Mouse (Mus musculus): Measurements from ENCODE around the gene Fam192a.

The Fam192a gene

DNA sequence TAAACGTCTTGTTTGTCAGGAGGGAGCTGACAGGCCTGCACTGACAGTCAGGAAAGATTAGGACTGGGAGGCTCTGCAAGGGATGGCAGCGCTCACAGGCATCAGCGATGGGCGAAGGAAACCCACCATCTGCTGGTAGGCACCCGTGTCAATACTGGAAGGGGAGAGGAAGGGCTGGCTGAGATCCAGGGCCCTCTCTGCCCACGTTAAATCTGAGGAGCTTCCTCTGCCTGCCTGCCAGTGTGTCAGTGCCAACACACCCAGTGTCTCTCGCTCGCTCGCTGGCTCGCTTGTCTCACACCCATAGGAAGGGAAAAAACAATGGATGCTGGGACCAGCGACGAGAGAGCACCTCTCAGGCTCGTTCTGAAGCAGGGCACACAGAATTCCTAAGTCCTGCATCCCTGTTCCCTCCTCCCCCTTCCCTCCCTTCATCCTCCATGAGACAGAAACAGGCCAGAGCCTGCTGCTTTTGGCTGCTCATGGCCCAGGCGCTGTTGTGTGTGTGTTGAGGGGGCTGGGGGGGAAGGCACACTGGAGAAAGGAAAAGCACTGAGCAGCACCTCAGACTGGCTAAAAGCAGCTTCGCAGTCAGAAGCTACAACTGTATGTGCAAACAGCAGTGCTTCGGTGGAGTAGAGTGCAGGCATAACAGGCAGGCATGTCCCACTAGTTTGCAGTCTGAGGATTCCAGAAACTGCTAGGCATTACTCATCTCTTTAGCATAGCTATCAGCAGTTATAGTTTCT is 27.5 kb downstream of the Fam192a start:
- CTCF ChIA-PET = no interaction called here

DNA sequence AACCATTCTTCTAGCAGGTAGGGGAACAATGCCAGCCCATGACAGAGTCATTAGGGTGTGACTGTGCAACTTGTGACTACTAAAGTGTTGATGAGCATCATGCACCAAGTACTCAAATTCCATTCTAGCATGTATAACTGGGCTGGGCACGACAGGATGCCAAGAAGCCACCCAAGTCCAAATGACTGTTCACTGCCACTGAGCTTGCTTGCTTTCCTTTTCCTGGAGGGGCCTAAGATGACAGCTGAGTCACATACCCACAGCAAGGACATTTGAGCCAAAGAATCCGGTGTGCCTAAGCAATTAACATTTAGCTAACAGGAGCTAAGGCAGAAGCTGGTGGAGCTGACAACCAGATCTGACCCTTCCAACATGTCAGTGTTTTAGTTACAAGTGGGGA is 29.9 kb downstream of the Fam192a start:
- CTCF ChIA-PET = no interaction called here

DNA sequence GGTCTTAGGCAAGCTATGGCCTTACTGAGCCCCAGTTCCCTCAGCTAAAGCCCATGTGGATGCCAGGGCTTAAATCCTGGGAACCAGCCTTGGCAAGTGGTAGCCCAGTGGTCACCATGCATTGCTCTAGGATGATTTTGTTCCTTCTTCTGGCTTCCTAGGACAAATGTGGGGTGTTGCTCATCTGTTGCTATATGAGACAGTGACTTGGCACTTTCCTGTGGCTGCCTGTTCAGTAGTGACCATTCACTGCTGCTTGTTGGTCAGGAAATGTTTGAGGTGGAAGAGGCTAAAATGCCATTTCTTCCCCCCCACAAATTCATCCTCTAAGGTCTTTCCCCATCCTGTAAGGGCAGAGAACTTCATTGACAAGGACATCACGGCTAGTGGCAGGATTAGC is 32.4 kb downstream of the Fam192a start:
- CTCF ChIA-PET = interaction anchor here (0.5 kb wide), 1 partner anchor 1559 kb away, joined by 4 read pairs; no protein-coding TSS in a partner anchor

DNA sequence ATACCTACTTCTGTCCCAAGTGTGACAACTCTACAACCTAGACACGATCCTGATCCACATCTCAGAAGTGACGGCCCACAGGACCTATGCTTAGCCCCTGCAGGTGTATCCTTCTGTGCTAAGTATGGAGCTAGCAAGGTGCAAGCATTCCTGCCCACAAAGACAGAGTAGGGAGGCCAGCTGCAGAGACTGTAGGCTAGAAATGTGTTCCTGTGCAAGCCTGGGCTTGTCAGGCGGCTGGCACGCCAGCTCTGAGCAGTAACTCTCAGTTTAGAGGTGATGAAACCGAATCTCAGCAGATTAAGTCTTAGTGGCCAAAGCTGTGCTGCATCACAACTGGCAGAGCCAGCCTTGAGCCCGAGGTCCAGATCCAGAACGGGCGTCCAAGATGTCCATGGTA is 33.7 kb downstream of the Fam192a start:
- CTCF ChIA-PET = no interaction called here

DNA sequence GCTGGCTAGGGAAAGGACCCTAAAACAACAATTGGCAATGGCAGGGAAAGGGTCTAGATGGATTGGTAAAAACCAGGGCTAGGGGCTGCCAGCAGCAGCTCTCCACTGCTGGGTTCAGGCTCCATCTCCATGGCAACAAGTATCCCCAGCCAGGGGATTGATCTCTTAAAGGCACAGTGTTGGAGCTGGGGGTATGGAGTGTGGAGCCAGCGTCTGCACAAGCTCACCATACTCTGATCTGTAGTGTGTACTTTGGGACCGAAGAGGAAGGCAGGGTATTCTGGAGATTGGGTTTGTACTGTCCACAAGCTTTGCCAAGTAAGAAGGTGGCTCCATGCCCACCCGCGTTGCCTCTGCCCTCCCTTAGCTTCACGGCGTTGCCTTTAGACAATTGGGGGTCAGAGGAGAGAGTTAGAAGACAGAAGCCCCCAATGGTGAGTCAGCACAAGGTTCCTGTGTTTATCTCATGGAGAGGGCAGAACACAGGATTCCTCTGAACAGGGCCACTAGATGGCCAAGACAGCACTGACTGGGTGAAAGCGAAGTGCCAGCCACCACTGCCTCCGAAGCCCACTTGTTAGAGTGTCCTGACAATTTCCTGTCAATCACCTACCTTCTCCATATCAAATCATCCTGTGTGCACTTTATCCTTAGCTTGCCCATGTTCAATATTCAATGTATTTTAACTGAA is 34.5 kb downstream of the Fam192a start:
- CTCF ChIA-PET = interaction anchor here (0.5 kb wide), 1 partner anchor 294 kb away, joined by 3 read pairs; no protein-coding TSS in a partner anchor

DNA sequence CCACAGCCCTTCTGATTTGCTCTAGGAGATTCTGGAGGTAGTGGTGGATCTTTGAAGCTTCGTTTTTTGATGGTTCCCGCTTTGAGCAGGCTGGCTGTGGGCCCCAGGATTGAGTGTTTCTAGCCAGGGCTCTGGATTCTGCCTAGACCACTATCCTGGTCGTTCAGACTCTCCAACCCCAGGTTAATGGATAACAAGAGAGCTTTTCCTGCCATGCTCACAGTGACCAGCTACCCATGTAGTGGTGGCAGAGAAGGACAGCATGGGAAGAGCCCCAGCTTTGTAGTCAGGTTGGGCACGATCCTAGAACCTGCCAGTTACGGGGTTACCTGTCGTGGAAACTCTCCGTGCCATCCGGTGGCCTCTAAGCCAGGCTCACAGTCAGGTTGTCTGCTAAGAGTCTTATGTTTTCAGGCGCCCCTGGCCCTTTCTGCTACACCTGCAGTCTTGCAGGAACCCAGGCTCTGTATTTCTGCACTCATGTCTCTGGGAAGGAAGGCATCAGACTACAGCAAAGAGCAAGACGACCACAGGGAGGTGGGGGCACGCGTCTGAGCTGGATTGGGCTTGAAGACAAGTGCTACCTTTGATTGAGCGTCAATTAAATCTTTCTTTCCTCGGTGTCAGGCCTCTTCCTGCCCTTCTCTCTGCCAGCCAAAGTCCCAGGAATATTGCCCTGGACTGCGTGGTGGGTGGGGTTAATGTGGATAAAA is 35.2 kb downstream of the Fam192a start:
- CTCF ChIA-PET = no interaction called here

DNA sequence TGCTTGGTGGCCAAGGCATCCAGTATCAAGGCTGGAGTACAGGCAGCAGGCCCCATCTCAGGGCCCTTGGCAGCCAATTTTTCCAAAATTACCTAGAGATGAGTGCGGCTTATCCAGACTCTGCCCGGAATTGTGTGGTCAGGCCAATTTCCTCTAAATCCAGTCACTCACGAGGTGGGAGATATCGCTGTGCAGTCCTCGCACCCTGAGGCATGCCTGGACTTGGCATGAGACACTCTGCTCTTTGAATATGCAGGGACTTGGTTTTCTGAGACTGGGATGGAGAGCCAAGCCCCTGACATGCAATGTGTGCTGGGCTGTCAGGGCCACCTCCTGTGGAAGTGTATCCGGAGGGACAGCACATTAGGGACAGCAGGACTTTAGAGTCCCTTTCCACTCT is 35.8 kb downstream of the Fam192a start:
- CTCF ChIA-PET = no interaction called here

DNA sequence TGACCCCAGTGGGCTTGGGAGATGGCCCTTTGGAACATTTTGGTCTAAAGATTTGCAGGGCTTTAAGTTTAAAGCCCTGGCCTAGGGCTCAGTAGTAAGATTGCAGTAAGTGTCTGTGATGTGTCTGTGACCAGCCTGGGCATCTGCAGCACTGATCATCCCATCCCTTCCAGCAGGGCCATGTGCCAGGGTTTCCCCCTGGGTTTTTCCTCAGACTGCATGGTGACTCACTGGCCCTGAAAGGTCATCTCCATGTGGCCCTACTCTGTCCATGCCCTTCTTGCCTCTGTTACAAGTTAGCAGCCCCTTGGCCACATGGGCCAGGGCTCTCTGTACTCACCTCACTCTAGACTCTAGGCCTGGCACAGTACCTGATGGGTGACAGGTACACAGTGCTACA is 37.4 kb downstream of the Fam192a start:
- CTCF ChIA-PET = no interaction called here

DNA sequence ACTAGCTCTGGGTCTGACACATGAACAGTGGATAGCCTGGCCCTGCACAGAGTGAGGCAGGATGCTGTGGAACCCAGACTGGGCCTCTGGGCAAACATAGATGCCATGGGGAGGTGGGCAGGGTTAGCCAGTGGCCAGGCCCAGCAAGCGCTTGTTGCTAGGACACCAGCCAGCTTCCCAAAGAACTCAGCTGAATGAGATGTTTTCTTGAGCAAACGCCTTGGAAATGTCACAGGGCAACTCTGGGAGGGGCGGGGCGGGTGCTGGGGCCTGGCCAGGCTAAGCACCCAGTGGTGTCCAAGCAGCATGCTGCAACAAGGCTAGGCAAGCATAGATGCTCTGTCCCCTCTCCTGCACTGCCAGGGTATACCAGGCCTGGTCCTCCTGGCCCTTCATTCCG is 40.5 kb downstream of the Fam192a start:
- CTCF ChIA-PET = no interaction called here

DNA sequence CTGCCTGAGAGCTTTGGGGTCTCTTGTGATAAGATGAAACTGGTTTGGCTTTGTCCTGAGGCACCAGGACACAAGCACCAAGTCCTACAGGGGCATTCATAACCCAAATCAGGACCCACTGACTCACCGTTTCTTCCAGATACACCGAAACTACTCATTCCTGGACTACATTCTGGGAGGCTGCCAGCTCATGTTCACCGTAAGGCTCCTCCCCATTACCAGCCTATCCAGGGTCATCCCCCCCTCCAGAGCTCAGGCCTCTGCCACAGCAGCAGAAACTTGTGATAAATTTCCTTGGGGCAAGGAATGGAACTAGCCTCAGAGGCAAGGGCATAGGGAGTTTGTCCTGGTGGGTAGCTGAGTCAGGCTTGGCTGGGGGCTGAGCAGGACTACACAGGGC is 44.5 kb downstream of the Fam192a start:
- CTCF ChIA-PET = no interaction called here

DNA sequence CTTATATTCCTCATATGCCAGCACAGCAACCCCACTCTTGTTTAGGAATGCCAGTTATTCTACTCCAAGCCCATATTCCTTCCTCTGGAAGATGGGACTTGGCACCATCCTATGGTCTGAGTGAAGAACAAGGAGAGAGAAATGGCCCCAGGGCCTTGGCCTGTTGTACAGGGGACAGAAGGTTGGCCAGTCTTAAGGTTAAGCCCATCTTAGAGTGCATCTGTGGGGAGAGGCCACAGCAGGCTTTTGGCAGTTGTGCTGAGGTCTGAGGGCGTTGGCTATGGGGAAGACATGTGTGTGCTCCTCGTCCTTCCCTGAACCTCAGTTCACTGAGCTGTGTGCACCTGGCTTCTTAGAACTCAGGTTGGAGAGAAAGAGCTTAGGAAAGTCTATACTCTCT is 49.1 kb downstream of the Fam192a start:
- CTCF ChIA-PET = no interaction called here

DNA sequence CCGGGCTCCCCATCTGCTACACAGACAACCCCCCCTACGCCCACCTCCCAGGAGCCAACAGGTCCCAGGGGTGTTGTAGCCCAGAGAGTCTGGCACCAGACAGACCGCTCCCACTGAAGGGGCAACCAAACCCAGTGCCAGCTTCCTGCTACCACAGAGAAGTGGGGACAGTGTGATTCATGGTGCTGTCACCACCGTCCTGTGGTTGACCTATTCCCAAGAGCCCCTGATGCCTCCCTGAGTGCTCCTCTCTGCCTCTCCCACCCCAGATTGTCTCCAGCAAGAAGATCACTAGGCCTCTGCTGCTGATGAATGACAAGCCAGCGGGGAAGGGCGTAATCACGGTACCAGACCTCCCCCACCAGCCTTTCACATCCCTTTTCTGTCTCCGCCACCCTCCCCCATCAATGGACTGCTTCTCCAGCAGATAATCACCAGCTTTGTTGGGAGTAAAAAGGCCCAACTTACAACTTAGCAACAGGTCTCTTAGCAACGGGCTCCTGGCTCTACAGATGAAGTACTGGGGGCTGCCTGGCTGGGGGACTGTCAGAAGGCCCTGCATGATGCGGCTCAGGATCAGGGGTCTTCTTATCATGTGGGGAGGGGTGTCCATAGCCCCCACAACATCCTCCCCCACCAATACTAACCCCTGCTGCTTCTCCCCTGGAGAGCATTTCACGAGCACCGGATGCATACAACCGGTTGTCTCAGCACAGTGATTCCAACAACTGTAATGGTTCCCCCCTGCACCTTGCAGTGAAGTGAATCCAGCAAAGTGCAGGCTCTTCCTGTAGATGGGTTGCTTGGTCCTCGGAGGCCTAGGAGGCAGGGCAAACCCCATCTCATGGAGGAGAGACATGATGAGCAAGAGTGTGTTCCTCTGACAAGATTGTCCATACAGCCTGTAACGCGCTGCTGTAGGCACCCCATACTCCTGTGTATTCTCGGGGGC is 50.0 kb downstream of the Fam192a start:
- CTCF ChIA-PET = no interaction called here

DNA sequence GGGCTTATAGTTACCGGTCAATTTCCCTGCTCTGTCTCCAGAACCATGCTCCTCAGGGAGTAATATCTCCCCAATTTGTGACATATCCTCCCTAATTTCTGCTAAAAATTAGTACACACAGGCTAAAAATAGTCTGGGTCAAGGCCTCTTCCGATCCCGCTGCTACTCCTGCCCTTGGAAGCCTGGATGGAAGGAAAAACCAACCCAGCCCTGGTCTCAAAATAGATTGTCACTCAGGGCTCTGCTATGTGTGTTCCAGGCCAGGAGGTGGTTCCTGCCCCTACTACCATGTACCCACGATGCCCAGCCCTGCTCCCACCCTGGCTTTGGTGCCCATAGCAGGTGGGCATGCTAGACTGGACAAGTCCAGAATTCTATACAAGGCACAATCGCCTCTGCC is 51.8 kb downstream of the Fam192a start:
- CTCF ChIA-PET = no interaction called here

DNA sequence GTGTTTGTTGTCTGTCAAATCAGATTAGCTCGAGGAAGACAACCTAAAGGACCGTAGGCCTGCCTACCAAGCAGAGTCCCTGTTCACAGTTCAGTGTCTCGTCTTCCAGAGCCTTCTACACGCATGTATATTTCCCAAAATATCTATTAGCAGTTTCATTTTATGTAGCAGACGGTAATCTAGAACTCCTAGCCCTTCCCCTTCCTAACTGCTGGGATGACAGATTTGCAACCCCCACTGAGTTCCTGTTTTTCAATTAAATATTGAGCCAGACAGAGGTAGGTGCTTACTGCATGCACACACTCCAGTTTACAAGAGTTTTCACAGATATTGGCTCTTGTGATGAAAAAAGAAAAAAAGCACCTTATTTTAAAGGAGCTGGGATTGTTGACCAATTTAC is 52.3 kb downstream of the Fam192a start:
- CTCF ChIA-PET = no interaction called here

DNA sequence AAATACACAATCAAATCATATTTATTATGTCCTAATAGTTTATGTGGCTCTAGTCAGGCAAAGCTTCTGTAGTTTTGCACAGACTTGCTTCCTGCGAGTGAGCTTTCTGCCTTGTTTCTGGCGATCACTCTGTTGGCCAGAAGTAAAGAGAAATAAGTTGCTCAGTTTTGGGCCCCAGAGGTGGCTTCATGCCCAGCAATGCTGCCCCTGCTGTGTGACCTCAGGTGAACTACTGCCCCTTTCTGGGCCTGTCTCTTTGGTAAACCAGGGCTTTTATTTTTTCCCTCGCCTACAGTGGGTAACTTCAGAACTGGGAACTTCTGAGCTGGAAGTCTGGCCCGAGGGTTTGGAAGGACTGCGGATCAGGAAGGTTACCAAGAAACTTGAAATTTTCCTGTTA is 52.8 kb downstream of the Fam192a start:
- CTCF ChIA-PET = no interaction called here

DNA sequence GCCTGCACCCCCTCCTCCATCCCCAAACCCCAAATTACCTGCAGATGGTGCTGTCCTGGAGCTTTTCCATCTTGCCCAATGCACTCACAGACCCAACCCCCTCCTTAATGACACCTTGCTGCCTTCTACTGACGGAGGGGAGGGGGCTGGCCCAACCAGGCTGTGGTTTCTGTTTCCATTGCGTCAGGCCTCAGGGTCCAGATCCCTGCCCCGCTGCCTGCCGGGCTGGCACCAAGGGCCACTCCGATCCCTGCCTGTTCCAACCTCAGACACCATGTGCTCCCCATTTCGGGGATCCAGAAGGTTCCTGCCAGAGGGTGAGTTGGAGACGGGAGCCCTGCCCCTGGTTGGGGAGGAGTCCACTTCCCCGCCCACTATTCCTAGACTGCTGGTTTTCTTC is 57.8 kb downstream of the Fam192a start:
- CTCF ChIA-PET = no interaction called here

DNA sequence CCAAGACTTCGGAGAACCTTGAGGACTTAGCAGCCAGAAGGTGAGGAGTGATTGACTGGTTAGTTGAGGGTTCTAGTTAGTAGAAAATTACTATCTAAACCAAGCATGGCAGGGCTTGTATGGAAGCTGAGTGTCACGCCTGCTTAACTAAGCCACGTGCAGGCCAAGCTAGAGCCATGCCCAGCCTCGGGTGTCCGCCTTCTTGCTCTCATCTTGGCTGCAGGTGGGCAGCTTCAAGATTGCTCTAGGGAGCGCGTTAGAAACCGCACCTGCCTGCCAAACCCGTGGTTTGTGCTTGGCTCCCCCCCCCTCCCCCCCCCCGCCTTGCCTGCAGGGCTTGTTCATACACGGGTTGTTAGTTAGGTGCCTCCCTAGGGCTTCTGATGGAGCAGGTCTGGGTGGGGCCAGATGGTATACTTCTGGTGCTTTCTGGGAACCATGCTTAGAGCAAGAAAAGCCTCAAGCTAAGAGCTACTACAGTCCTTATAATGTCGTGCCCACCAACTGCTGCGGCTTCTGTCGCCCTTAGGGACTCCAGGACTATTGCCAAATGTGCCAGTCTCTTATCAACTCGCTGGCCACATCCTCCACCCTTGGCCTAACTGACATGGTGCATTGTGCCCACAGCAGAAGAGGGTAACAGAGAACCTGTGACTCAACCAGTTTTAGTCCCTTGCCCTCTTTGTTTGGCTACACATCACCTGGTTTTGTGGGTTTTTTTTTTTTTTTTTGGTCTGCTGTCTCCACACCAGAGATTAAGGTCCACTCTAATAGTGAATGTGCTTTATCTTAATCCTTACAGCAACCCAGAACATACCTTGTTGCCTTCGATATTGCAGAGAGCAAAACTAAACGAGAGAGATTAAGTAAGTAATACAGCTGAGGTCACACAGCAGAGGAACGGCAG is 60.7 kb downstream of the Fam192a start:
- CTCF ChIA-PET = no interaction called here

DNA sequence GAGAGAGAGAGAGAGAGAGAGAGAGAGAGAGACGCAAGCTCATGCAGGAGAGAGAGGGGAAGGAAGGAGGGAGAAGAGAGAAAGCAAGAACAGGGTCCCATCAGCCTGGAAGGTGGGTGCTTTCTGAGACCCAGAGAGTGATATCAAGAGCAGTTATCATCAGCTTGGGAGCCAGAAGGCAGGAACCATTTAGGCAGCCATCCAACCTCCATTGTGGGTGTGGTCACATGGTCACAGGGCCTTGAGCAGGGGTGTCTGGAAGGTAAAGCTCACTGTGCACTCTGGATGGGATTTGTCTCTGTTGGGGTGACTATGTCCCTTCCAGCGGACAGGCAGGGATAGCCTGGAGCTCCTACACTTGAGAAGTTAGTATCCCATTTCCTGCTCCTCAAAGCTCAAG is 61.8 kb downstream of the Fam192a start:
- CTCF ChIA-PET = no interaction called here

DNA sequence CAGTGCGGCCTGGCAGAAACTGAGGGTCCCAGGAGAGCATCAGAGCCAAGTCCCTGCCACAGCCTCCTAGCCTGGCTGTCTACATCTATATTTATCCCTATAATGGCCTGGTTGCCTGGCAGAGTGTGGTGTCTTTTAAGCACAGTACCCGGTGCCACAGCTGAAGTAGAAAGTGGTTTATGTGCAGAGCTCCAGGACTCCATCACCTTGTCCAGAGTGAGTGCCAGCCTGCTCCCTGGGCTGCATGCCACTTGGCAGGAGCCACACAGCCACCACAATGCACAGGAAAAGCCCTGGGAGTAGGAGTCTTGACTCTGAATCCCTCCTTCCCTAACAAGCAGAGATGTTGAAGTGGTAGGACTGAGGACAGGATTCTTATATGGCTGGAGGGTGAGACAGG is 64.3 kb downstream of the Fam192a start:
- CTCF ChIA-PET = no interaction called here

DNA sequence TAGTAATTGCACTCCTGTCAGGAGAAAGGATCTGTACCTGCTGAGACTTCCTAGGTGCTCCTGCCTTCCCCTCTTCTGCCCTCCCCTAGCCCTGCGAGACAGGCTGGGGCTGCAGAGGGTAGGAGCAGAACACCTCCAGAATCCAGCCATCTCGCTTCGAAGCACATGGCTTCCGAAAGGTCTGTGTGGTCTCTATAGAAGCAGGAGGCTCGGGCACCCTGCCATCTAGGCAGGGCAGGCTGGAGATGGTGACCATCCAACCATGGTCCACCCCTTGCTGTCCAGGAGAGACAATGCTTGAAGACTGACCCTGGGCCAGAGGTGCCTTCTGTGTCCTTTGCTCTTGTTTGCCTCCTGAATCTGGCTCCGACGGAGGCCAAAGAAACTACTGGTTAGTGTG is 66.2 kb downstream of the Fam192a start:
- CTCF ChIA-PET = no interaction called here

DNA sequence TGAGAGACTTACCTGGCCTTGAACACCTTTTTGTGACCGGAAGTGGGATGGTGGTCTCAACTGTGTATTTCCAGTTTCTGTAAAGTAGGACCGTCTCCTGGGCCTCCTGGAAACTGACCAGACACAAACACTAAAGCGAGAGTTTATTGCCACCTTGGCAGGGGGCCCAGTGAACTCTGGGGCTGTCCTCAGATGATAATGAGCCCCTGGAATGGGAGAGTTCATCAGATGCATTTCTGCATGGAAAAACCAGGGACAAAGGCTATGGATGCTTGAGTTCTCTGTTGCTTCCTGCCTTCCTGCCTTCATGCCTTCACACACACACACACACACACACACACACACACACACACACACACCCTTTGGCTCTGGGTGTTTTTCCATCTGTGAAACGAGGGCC is 67.2 kb downstream of the Fam192a start:
- CTCF ChIA-PET = interaction anchor here (0.6 kb wide), 1 partner anchor 186 kb away, joined by 4 read pairs; no protein-coding TSS in a partner anchor

Data from spleen, embryonic (tissue).